Mouse (Mus musculus) lung, adult 2 months (tissue): ENCODE measurements around the gene Strada. TPM values are rescaled to one million over a fixed set of nuclear protein-coding genes. Genes with fewer than 3 reads are reported as not detected.

Source experiments
- DNase-seq: peaks from one replicate; pipeline ENCODE4 v3.0.0; 2022
- H3K4me1 ChIP-seq: fragments of 200-500 bp; 2 replicates; pipeline ENCODE4 v1.6.1; 2011; ENCODE audit warnings: low read length; ENCODE audit not compliant: control insufficient read depth, insufficient read depth
- H3K4me3 ChIP-seq: fragments of 200-500 bp; replicated peaks from 2 replicates; pipeline ENCODE3; 2011; ENCODE audit warnings: low read depth, mild to moderate bottlenecking, control low read depth, low read length; ENCODE audit errors: extremely low read depth
- CTCF ChIP-seq: fragments of 200-500 bp; IDR thresholded peaks from 2 replicates; pipeline ENCODE4 v1.5.1; 2011; ENCODE audit warnings: mild to moderate bottlenecking, low read length, control low read depth; ENCODE audit not compliant: insufficient read depth
- POLR2A ChIP-seq: fragments of 200-500 bp; IDR thresholded peaks from 2 replicates; pipeline ENCODE4 v1.6.1; 2011; ENCODE audit warnings: low read depth, mild to moderate bottlenecking, control low read depth, low read length, borderline replicate concordance; ENCODE audit errors: extremely low read depth
- WGBS: fragments of 180-500 bp; shearing (Covaris S2); methylation state at CpG from one replicate; pipeline ENCODE4 v1.1.7; 2018; 5-methylcytosine and 5-hydroxymethylcytosine counted together
- polyA plus RNA-seq: library from polyadenylated mRNA; depleted of rRNA; stranded (reverse); fragments of >200 nt; gene quantifications from 2 replicates; pipeline ENCODE4 v1.2.3, GENCODE M21; 2012

Gene Strada
- polyA plus RNA-seq, 1 experiment = 33.3 TPM

DNA sequence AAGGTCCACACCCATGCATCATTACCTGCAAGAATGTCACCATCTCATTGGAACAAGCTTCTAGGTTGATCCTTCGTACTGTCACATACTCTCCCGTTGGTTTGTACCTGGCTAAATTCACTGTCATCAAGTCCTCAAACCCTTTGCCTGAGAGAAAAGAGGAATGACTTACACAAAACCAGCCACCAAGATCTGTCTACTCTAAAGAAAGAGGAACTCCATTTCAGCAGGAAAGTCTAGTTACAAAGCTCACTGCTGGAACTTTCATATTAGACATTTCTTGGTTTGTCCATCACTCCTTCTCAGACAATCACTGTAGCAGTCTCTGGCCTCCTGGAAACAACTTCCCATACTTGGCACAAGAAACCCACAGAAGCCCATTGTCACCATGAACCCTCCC, 28.7 kb downstream of the Strada start:
- Histone ChIP-seq H3K4me1 (no peaks in the 10 kb centered on the region), H3K4me3 (no peak overlapping the region)
- WGBS = 86% methylated on average over 2 of the region's 2 CpGs
- TF ChIP-seq POLR2A (no peak), CTCF (no peak)
- DNase-seq = no peak

DNA sequence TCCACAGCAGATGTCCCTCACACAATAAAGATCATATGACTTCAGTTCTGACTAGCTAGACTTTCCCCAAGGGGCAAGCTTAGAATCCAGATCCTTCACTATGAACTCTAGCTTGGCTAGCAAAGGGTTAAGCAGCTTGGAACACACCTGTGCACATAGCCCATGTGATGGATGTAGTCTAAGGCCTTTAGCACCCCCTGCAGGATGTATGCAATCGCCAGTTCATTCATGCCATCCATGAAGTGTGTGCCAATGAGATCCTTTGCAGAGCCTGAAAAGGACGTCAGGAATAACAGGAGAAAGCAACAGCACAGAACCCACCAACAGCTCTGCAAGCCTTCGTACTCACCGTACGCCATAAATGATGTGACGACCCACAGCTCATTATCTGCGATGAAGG, 31.2 kb downstream of the Strada start:
- no peak for DNase-seq
- H3K4me3 ChIP-seq = no peak overlapping the region
- TF ChIP-seq CTCF (peak; percentile 22; the same call in 1 of the 2 replicates), POLR2A (no peak)
- WGBS = 77% methylated on average over 7 of the region's 7 CpGs
- no peaks in the 10 kb centered on the region for H3K4me1 ChIP-seq

DNA sequence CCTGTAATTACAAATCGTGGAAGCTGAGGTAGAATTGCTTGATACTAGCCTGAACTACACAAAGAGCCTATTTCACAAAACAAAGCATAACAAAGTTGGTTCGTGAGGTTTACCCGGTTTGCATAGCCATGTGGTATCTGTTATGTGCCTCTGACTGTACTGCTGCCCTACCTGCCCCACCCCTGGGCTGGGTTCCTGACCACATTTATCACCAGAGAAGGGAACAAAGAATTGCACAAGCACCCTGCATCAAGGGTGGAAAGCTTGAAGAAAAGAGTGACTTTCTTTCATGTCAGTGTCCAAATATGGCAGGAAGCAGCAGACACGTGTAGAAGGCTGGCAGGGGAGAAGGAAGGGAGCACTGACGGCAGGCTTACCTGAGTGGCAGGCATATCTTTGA, 34.5 kb downstream of the Strada start:
- 63% methylated on average over 5 of the region's 5 CpGs for WGBS
- no peak overlapping the region for H3K4me3 ChIP-seq
- no peak for DNase-seq
- TF ChIP-seq POLR2A (no peak), CTCF (no peak)
- peaks cover 15% of the 10 kb centered on the region; the same call in 1 of the 2 replicates for H3K4me1 ChIP-seq

DNA sequence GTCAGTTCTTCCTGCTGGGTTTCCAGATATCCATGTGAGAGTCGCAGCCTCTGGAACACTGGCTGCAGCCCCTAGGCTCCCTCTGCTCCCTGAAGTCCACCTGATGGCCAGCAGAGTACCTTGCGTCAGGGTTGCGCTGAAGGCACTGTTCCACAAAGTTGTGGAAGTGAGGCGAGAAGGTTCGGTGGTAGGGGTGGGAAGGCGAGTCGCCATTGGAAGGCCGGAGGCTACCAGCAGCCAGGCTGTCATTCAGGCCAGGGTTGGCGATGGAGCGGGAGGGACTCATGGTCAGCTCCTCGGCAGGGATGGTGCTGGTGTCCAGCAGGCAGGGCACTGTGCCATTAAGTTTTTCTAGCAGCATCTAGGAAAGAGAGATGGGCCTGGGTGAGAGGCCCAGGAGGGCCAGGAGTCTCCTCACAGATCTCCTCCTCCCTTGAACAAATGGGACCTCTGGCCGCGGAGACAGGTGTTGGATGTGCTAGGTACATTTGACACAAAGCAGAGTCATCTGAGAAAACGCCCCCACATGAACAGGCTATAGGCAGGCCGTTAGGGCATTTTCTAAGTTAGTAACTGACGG, 37.3 kb downstream of the Strada start:
- no peak for TF ChIP-seq CTCF
- TF ChIP-seq POLR2A = no peak
- Histone ChIP-seq H3K4me1 (peaks cover 19% of the 10 kb centered on the region; the same call in 1 of the 2 replicates), H3K4me3 (no peak overlapping the region)
- WGBS = 85% methylated on average over 16 of the region's 16 CpGs
- no peak for DNase-seq

DNA sequence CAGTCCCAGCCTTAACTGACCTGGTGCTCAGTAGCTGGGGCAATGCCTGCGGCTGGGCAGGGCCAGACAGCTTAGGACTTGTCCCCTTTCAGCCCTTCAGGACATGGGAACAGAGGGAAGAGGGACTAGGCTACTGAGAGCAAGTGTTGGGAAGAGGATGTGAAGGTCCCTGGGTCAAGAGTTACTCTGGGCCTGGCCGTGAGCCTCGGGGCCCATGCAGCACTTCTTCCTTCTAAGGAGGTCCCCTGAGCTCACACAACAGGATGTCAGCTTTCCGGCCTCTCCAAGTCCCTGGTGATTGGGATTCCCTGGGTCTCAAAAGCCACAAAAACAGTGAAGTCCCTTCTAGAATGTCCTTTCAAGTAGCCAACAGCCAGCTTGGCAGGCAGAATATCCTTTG, 38.4 kb downstream of the Strada start:
- Histone ChIP-seq H3K4me3 (no peak overlapping the region), H3K4me1 (peaks cover 27% of the 10 kb centered on the region)
- 40% methylated on average over 4 of the region's 4 CpGs for WGBS
- no peak for DNase-seq
- TF ChIP-seq POLR2A (no peak), CTCF (no peak)

DNA sequence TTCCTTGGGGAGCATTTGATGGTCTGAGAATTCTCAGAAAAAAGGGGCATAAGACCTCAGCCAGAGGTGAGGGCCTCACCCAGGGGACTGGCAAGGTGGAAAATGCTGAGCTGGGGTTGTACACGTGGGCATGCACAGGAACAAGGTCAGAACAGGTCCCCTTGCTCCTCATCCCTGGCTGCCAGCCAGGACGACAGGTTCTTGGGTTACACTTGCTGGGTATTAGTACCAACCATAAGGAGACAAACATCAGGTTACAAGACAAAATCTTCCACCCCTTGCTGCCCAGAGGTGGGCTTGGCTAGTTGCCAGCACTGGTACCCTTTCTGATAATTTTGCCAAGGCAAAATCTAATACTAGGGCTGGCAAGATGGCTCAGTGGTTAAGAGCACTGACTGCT, 39.7 kb downstream of the Strada start:
- Histone ChIP-seq H3K4me1 (peaks cover 32% of the 10 kb centered on the region), H3K4me3 (no peak overlapping the region)
- TF ChIP-seq POLR2A (no peak), CTCF (no peak)
- DNase-seq = no peak
- 88% methylated on average over 2 of the region's 2 CpGs for WGBS

DNA sequence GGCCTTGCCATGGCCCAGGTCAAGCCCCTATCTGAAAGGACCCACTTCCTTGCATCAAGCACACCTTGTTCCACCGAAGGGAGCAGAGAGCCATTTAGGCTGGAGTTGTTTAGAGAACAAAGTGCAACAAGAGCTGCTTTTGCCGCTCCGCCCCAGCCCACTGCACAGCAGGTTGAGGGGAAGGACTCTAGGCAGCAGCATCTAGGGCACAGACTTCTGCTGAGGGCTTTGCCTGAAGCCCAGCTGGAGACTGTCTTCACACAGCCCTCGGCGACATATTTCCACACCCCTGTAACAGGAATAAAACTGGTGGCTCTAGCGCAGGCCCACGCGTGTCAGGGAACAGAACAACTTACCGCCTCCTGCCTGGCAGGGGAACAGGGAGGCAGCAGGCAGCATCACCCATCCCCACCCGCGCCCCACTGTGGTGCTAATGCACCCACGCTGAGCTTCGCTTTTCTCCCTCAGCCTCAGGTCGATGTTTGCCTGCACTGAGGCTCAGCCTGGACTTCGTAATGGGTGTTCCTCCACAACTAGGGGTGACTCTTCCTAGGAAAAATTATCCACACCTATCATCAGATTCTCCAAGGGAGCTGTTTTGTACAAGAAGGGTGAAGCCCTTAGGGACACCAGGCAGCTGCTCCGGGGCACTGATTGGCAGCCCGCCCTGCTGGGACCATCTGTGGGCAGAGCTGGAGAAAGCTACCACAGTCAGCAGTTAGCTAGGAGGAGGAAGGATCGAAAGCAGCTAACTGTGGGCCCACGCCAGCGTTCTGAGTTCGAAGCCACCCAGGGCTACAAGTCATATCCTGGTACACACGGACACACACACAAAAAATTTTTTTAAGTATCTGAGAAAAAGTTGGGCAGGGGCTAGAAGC, 40.9 kb downstream of the Strada start, which contains the start of the genes Gm10840 and Limd2:
Gene Gm10840, plus strand, starts transcription at position 10 of the 881 bp plus-strand sequence.
Gene Limd2, minus strand, starts transcription at position 20 of the 881 bp plus-strand sequence.
- 48% methylated on average over 22 of the region's 22 CpGs for WGBS
- H3K4me3 ChIP-seq = peak within 1 kb of the TSS; percentile 96
- peaks cover 34% of the 10 kb centered on the region for H3K4me1 ChIP-seq
- DNase-seq = no peak
- TF ChIP-seq POLR2A (peak; percentile 24; the same call in 1 of the 2 replicates), CTCF (no peak)

DNA sequence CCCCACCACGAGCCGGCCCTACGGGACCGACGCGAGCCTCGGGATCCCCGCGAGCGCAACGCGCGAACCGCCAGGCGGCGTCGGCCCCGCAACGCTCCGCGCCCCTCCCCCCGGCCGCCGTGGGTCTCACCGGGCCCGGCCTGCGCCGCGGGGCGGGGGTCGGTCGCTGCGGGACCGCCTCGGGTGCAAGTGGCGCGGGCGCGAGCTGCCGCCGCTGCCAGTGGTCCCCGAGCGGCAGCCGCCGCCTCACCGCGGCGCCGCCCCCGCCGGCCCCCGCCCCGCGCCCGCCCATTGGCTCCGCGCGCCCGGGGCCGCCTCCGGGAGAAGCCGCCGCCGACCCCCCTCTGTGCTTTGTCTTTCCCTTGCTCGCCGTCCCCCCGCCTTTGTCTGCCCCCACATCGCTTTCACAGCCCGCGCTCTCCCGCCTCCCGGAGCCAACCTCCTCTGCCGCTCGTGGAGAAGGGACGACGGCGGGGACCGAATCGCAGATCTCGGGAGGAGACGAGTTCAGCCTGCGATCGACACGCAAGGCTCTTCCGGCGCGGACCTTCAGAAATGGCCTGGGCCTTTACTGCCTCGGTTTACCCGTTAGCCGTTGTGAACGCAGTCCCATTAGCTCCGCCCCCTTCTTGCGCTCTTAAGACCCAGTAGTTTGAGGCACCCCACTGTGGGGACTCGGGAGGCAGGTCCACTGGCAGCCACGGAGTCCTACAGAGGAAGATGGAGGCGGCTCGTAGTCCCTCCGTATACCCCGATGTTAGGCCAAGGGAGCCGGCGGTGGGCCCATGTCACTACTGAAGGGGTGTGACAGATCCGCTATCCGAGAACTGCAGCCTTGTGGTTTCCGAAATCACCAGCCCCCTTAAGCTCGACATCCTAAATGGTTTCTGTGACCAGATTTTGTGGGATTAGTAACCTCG, 41.8 kb downstream of the Strada start:
- Histone ChIP-seq H3K4me1 (peaks cover 34% of the 10 kb centered on the region), H3K4me3 (peak overlapping the region; percentile 96)
- DNase-seq = peak; percentile 79
- TF ChIP-seq CTCF (no peak), POLR2A (peak; percentile 67; the same call in 1 of the 2 replicates)
- WGBS = under 1% methylated on average over 104 of the region's 106 CpGs

DNA sequence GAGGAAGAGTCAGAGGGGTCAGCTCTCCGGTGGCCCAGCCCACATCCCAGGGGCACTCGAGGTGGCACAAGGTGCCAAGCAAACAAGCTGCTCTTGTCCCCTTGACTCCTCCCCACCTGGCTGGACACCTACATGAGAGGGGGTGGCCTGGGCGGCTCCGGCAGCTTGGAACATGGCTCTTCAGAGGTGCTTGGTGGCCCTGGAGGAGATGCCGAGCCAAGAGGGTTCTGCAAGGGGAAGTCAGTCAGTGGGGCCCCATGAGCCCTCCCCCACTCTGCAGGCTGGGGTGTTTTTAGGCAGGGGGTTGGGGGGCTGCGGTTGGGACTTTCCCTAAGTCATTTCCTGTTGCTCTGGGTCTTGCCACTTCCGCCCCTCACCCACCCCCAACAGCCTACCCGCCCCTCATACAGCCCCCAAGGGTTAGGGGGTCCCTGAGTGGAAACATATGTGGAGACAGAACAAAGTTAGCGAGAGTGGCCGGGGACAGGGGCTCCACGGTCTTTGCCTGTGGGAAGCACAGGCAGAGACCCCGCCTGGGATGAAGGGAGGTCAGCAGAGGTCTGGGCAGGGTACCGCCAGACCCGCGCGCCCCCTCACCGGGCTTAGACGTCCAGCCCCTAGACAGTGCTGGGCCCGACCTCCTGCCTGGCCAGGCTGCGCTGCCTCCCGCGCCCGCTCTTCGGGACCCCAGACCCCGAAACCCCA, 42.6 kb downstream of the Strada start:
- TF ChIP-seq CTCF = no peak
- TF ChIP-seq POLR2A = no peak
- peak; percentile 87 for DNase-seq
- Histone ChIP-seq H3K4me3 (peak overlapping the region; percentile 78), H3K4me1 (peaks cover 28% of the 10 kb centered on the region)
- 2% methylated on average over 24 of the region's 25 CpGs for WGBS
